Mouse (Mus musculus): ENCODE data around the gene Cxcl12. TPM values are rescaled to one million over a fixed set of nuclear protein-coding genes. Genes with fewer than 3 reads are reported as not detected.

Gene Cxcl12
- 10 to 100 TPM; 38.0 to 52.1 TPM for total RNA-seq (2021)
- long read RNA-seq, experiment 1, full-length matches to known transcripts = 6 of 28 reads
- long read RNA-seq, experiment 1, partial matches to known transcripts = 0 of 28 reads
- long read RNA-seq, experiment 1, other reads (novel, unspliced or antisense) = 22 of 28 reads
- long read RNA-seq, experiment 2, full-length matches to known transcripts = 9 of 31 reads
- long read RNA-seq, experiment 2, partial matches to known transcripts = 0 of 31 reads
- long read RNA-seq, experiment 2, other reads (novel, unspliced or antisense) = 22 of 31 reads

DNA sequence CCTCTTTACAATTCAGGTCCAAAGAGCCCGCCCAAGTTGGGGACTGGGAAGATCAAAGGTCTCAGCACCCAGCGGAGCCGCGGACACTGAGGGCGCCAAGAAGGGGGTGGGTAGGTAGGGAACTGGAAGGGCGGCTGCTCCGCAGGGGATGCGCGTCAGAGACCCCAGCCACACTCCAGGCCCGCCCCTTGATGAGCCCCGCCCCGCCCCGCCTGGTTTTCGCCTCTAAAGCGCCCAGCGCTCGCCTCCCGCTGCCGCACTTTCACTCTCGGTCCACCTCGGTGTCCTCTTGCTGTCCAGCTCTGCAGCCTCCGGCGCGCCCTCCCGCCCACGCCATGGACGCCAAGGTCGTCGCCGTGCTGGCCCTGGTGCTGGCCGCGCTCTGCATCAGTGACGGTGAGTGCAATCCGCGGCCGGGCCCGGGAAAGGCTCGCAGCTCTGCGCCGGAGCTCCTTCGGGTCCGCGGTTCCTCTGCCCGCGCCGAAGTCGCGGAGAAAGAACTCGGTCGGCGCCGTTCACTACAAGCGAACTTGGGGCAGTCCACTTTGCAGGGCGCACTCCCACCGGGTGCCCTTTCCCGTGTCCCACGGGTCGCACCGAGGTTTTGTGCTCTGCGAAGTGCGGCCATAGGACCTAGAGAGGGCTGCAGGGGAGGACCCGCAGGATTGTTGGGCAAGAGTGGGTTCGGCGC, at the start of gene Cxcl12:
Gene Cxcl12 (plus strand): TSS at position 215 of the 691 bp plus-strand sequence.
- DNase-seq = peak; percentile 73 to 76
- intact Hi-C loops (cut with DNase I) = loop anchor here (5.0 to 10.0 kb wide), 4 partner anchors 204 to 659 kb away; no protein-coding TSS in a partner anchor

- DNase-seq = no peak
- intact Hi-C loops (cut with DNase I) = no loop called here
Measured at GRCm38 (mm10) chr6:117122074-117122473, 46.3 kb upstream of the Cxcl12 start.

GRCm38 (mm10) chr6:117126356-117126755, 42.0 kb upstream of the Cxcl12 start:
- intact Hi-C loops (cut with DNase I) = no loop called here

GRCm38 (mm10) chr6:117129443-117129842, 38.9 kb upstream of the Cxcl12 start:
- intact Hi-C loops (cut with DNase I) = no loop called here
- no peak for DNase-seq

More at GRCm38 (mm10) chr6:117126356-117126755, 42.0 kb upstream of the Cxcl12 start:
- DNase-seq = no peak

- intact Hi-C loops (cut with DNase I) = no loop called here
- no peak for DNase-seq
Measured at GRCm38 (mm10) chr6:117130680-117131111, 37.6 kb upstream of the Cxcl12 start.

GRCm38 (mm10) chr6:117134526-117134925, 33.8 kb upstream of the Cxcl12 start:
- no peak for DNase-seq

GRCm38 (mm10) chr6:117137735-117138134, 30.6 kb upstream of the Cxcl12 start:
- DNase-seq = peak in 1 of 2 experiments; percentile 37
- intact Hi-C loops (cut with DNase I) = no loop called here

More at GRCm38 (mm10) chr6:117134526-117134925, 33.8 kb upstream of the Cxcl12 start:
- intact Hi-C loops (cut with DNase I) = no loop called here

- DNase-seq = no peak
- intact Hi-C loops (cut with DNase I) = no loop called here
Measured at GRCm38 (mm10) chr6:117140907-117141306, 27.4 kb upstream of the Cxcl12 start.

- intact Hi-C loops (cut with DNase I) = no loop called here
- no peak for DNase-seq
Measured at GRCm38 (mm10) chr6:117146951-117147350, 21.4 kb upstream of the Cxcl12 start.

GRCm38 (mm10) chr6:117151484-117152149, 16.7 kb upstream of the Cxcl12 start:
- no peak for DNase-seq
- intact Hi-C loops (cut with DNase I) = no loop called here

- intact Hi-C loops (cut with DNase I) = no loop called here
- no peak for DNase-seq
Measured at GRCm38 (mm10) chr6:117153046-117153445, 15.3 kb upstream of the Cxcl12 start.

GRCm38 (mm10) chr6:117156846-117157245, 11.5 kb upstream of the Cxcl12 start:
- intact Hi-C loops (cut with DNase I) = no loop called here
- no peak for DNase-seq

GRCm38 (mm10) chr6:117159710-117160690, 8.3 kb upstream of the Cxcl12 start:
- DNase-seq = no peak
- intact Hi-C loops (cut with DNase I) = loop anchor here (10.0 kb wide), 2 partner anchors 195 to 605 kb away; no protein-coding TSS in a partner anchor

- DNase-seq = no peak
- intact Hi-C loops (cut with DNase I) = loop anchor here (10.0 kb wide), 2 partner anchors 199 to 601 kb away; no protein-coding TSS in a partner anchor
Measured at GRCm38 (mm10) chr6:117163486-117163885, 4.8 kb upstream of the Cxcl12 start.

DNA sequence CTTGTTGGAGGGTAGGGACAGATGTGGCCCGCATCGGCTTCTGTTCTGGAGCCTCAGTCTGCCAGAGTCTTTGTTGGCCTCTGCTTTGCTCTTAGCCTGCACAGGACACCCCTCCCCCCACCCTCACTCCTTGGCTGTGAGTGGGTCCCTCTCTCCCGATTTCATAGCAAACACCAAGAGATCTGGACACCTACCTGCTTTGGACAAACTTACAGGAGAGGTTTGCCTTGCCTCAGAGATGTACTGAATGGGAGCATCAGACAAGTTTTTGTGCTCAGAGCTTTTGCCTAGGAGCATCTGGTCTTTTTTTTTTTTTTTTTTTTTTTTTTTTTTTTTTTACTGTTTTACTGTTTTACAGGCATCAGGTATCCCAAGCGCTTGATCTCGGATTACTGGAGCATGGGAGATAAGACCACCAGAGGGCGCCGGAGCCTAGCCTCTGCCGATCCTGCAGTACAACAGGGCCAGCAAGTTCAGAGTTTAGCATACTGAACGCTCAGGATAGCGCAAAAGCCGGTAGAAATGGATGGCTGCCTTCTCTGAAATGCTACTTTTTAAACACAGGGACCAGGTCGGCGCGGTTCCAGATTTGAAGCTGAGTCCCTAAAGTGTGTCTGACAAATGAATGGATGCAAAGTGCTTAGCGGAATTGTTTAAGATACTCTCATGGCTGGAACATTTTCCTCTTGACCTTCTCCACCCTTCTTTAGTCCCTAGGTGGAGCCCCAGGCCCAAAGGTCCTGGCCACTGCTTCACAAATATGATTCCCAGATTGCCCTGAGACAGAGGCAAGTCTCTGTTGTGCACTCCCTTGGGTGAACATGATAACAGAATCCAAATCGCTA, 1.5 kb upstream of the Cxcl12 start:
- peak; percentile 80 to 83 for DNase-seq
- intact Hi-C loops (cut with DNase I) = loop anchor here (5.0 to 10.0 kb wide), 4 partner anchors 202 to 660 kb away; no protein-coding TSS in a partner anchor

GRCm38 (mm10) chr6:117167426-117167730, 957 bp upstream of the Cxcl12 start:
- intact Hi-C loops (cut with DNase I) = loop anchor here (5.0 to 10.0 kb wide), 4 partner anchors 203 to 660 kb away; no protein-coding TSS in a partner anchor
- peak in 1 of 2 experiments; percentile 35 for DNase-seq

DNA sequence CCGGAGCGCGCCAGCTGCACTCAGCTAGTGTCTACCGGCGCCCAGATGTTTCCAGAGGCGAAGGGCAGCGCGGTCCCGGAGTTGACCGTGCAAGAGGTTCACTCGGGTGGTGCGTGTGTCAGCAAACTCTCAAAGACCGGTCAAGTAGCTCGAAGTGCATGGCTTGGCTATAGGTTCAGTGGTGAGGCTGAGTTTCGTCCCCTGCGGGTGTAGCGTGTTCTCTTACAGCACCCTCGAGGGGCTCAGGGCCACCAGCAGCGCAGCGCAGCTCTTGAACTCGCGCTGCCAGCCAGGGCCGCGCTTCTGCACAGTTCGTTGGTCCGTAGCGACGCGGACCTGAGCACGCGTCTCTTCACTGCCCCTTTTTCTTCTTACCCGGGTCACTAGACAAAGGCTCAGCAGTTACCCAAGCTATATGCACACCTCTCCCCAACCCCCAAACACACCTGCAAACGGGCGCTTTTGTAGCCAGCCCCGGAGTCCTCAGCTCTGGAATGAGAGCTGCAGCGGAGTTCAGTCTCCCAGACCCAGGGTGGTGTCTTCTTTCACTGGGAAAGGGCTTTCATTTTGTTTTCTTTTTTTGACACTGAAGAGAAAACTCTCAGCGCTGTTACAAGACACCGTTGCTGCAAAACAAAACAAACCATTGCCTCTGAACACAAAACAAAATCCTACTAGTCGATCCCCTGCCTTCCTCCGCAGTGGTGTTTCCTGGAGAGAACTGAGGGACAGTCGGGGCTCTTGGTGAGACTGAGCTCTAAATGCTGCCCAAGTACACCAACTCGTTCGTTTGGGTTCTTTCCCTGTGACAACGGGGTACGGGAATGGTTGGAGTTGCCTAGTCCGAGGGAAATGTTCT, 945 bp downstream of the Cxcl12 start:
- intact Hi-C loops (cut with DNase I) = loop anchor here (5.0 to 10.0 kb wide), 4 partner anchors 204 to 658 kb away; no protein-coding TSS in a partner anchor
- DNase-seq = peak in 1 of 2 experiments; percentile 38
